Mouse (Mus musculus): ENCODE results near the gene Tcf12. TPM values are rescaled to one million over a fixed set of nuclear protein-coding genes. Genes with fewer than 3 reads are reported as not detected.

Gene Tcf12
- total RNA-seq, 2 experiments from 2014 or later, result 54.7 to 57.8 TPM

DNA sequence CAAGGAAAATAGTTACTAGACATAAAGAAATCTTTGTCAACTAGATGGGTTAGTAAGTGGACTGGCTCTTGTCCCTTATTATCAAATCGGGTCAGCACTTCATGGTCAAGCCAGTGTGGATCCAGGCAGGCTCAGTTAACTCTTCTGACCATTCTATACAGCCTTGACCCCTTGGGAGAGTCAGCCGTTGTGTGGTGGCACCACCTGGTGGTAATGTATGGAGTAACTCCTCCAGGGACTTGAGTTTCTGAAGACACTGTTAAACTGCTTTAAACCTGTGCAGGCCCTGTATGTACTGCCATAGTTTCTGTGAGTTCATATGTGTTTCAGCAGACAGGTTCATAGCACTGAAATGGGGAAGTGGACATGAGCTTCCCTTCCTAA lies 305.3 kb downstream of the Tcf12 start:
- peak; percentile 51 to 77 for DNase-seq (ENCODE audit: low spot score in 2 of 2)

GRCm38 (mm10) chr9:71805646-71806421 lies 305.8 kb downstream of the Tcf12 start:
- no peak for DNase-seq (ENCODE audit: low spot score in 2 of 2)

DNA sequence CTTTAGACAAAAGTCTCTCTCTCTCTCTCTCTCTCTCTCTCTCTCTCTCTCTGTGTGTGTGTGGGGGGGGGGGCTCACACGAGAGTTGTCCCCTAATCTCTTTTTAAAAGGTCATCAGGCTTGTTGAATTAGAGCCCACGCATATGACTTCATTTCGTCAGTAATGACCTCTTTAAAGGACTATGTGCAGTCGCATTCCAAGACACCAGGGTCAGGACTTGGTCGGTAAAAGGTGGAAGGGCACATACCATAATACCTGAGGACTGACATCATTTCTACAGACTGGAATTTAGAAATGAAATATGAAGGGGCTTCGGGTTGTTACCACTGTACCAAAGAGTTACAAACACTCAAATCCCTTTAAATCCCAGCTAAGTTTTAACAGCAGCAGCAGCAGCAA lies 307.6 kb downstream of the Tcf12 start:
- no peak for DNase-seq (ENCODE audit: low spot score in 2 of 2)

GRCm38 (mm10) chr9:71803281-71803680 lies 308.4 kb downstream of the Tcf12 start:
- DNase-seq (ENCODE audit: low spot score in 2 of 2), result no peak

GRCm38 (mm10) chr9:71799598-71799997 lies 312.1 kb downstream of the Tcf12 start:
- DNase-seq (ENCODE audit: low spot score in 2 of 2), result no peak

DNA sequence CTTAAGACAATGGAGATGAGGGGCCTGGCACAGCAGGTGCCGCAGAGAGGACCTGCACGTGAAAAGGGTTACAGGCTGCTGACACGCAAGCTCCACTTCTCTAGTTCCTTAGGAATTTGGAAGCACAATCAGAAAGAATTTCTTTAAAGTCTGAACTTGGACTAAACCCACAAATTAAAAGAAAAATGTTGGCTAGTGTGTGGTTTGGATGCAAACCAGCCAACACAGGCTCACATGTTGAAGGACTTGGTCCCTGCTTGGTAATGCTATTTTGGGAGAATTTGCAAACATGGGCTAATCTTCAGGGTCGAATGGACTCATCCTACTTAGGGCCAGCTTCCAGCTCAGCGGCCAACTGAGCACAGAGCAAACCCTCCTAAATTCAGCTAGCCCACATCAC lies 313.5 kb downstream of the Tcf12 start:
- no peak for DNase-seq (ENCODE audit: low spot score in 2 of 2)

Small RNAs within 50 kb of the gene (microRNA-seq; reads per million reads assigned to microRNA genes)
- 0 reads per million in 2 experiments for gene Gm27450

Other genes with a start within 250 kb of the Tcf12 start
- gene Zfp280d, start 163.0 kb upstream of the Tcf12 start, total RNA-seq (2021), result 10 to 100 TPM; 45.7 to 52.6 TPM

Measured in layer of hippocampus, adult 18-20 months (tissue).